Mouse (Mus musculus) heart, adult 8-10 months (tissue): Measurements from ENCODE around the gene Shmt2. TPM values are rescaled to one million over a fixed set of nuclear protein-coding genes. Genes with fewer than 3 reads are reported as not detected.

ENCODE experiments used
- DNase-seq: peaks from one replicate; pipeline ENCODE4 v3.0.0; 2022; ENCODE audit warnings: low spot score
- total RNA-seq, 4 experiments: library from RNA; stranded (reverse); gene quantifications; 2 replicates each; pipeline ENCODE4 v1.2.4; 2022

The Shmt2 gene
- total RNA-seq, 4 experiments from 2014 or later = 41.6 to 48.4 (median 44.5) TPM

GRCm38 (mm10) chr10:127476541-127476940, 45.7 kb downstream of the Shmt2 start:
- DNase-seq = no peak

- DNase-seq = no peak
Observed at GRCm38 (mm10) chr10:127475175-127475574, 47.1 kb downstream of the Shmt2 start.

- no peak for DNase-seq
Observed at GRCm38 (mm10) chr10:127472722-127473121, 49.5 kb downstream of the Shmt2 start.

GRCm38 (mm10) chr10:127471281-127471988, 50.8 kb downstream of the Shmt2 start:
- no peak for DNase-seq

Other genes starting within 250 kb of the Shmt2 start
- gene Mbd6, start 233.4 kb downstream of the Shmt2 start, total RNA-seq = 10 to 100 TPM; 17.6 to 25.5 (median 19.5) TPM
- 10 to 100 TPM; 42.1 to 48.8 (median 45.4) TPM for gene Mars, start 210.7 kb downstream of the Shmt2 start, total RNA-seq
- 1 to 10 TPM; 1.5 to 3.2 (median 3.0) TPM for gene Arhgap9, start 200.5 kb downstream of the Shmt2 start, total RNA-seq
- 1 to 10 TPM; 1.1 to 1.7 (median 1.3) TPM for gene Gli1, start 180.5 kb downstream of the Shmt2 start, total RNA-seq
- not detected for gene Inhbe, start 168.0 kb downstream of the Shmt2 start, total RNA-seq
- gene Inhbc, start 152.0 kb downstream of the Shmt2 start, total RNA-seq = not detected
- 100 to 1,000 TPM; 150 to 177 (median 168) TPM for gene R3hdm2, start 142.1 kb downstream of the Shmt2 start, total RNA-seq
- gene Stac3, start 20.8 kb downstream of the Shmt2 start, total RNA-seq = 1 to 10 TPM in 1 of 4 experiments, under 1 TPM in 2, not detected in 1; 0.66 to 1.5 (median 0.76) TPM
- 10 to 100 TPM; 17.2 to 26.5 (median 21.6) TPM for gene Ndufa4l2, start 7.5 kb downstream of the Shmt2 start, total RNA-seq
- under 1 TPM; 0.22 to 0.66 (median 0.50) TPM for gene Nxph4, start 12.1 kb upstream of the Shmt2 start, total RNA-seq
- gene Lrp1, start 98.7 kb upstream of the Shmt2 start, total RNA-seq = 10 to 100 TPM; 64.0 to 88.9 (median 74.0) TPM
- gene Stat6, start 120.5 kb upstream of the Shmt2 start, total RNA-seq = 10 to 100 TPM; 38.4 to 43.7 (median 43.2) TPM
- gene Nemp1, start 144.5 kb upstream of the Shmt2 start, total RNA-seq = 1 to 10 TPM; 3.0 to 5.1 (median 3.6) TPM
- gene Nab2, start 146.1 kb upstream of the Shmt2 start, total RNA-seq = 10 to 100 TPM in 1 of 4 experiments, 1 to 10 TPM in 3; 5.0 to 10.3 (median 6.6) TPM
- under 1 TPM in 1 of 4 experiments, not detected in 3; 0.08 TPM for gene Myo1a, start 182.7 kb upstream of the Shmt2 start, total RNA-seq
- gene Tac2, start 202.0 kb upstream of the Shmt2 start, total RNA-seq = not detected
- 1 to 10 TPM; 6.4 to 7.9 (median 7.5) TPM for gene Zbtb39, start 217.1 kb upstream of the Shmt2 start, total RNA-seq
- gene Gpr182, start 229.3 kb upstream of the Shmt2 start, total RNA-seq = 1 to 10 TPM; 3.8 to 4.8 (median 4.2) TPM
- under 1 TPM in 1 of 4 experiments, not detected in 3; 0.06 TPM for gene Rdh1, start 237.3 kb upstream of the Shmt2 start, total RNA-seq
- under 1 TPM in 1 of 4 experiments, not detected in 3; 0.22 TPM for gene Rdh16f1, start 237.3 kb upstream of the Shmt2 start, total RNA-seq